Mouse (Mus musculus): ENCODE measurements around the gene Ccdc175. TPM values are rescaled to one million over a fixed set of nuclear protein-coding genes. Genes with fewer than 3 reads are reported as not detected.
A peak's percentile ranks its signal among the peaks of the same experiment; 100 is the strongest.

Ccdc175 gene
- total RNA-seq, 1 experiment from 2014 or later, result not detected

- ATAC-seq (replicated peaks; ENCODE audit: low read depth, poor library complexity, severe bottlenecking), result peak; percentile 97
Observed at GRCm38 (mm10) chr12:72104525-72105281, 80.1 kb downstream of the Ccdc175 start.

- ATAC-seq (replicated peaks; ENCODE audit: low read depth, poor library complexity, severe bottlenecking), result no peak
Observed at GRCm38 (mm10) chr12:72104027-72104426, 80.8 kb downstream of the Ccdc175 start.

DNA sequence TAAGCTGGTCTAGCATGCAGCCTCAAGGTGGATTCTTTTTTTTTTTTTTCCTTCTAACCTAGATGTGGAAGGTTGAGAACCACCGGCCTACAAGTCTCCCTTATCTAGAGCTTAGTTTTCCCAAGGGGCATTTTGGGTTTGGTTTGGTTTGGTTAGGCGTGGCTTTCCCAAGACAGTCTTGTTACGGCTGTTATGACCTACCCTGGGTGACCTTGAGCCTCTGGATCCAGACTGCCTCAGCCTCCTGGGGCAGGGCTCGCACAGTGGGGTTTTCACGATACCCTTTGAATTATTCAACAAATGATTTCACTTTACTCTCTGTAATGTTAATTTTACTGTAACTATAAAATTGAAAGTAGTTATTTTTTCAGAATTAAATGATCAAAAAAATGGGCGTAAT, 82.1 kb downstream of the Ccdc175 start:
- ATAC-seq (replicated peaks; ENCODE audit: low read depth, poor library complexity, severe bottlenecking), result no peak

GRCm38 (mm10) chr12:72096966-72097365, 87.9 kb downstream of the Ccdc175 start:
- no peak for ATAC-seq (replicated peaks; ENCODE audit: low read depth, poor library complexity, severe bottlenecking)

DNA sequence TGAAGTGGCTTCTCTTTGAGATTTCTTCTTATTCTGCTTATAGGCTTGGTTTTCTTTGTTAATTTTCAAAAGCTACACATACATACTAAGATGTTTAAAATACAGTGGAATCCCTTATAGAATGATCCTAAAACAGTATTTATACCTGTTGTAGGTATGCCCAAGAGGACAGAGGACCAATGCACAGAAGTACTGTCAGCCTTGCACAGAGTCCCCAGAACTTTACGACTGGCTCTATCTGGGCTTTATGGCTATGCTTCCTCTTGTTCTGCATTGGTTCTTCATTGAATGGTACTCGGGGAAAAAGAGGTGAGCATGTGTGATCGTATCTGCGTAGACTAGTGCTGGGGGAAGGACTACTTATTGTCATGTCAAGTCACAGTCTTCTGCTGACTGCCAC, 95.0 kb downstream of the Ccdc175 start:
- ATAC-seq (replicated peaks; ENCODE audit: low read depth, poor library complexity, severe bottlenecking), result no peak

- no peak for ATAC-seq (replicated peaks; ENCODE audit: low read depth, poor library complexity, severe bottlenecking)
Observed at GRCm38 (mm10) chr12:72086166-72086825, 98.5 kb downstream of the Ccdc175 start.

GRCm38 (mm10) chr12:72085329-72086165, 99.3 kb downstream of the Ccdc175 start, which contains the start of the genes L3hypdh and Jkamp:
TSS of gene L3hypdh (minus strand) at chr12:72085439.
TSS of gene Jkamp (plus strand) at chr12:72085589.
- peak; percentile 89 for ATAC-seq (replicated peaks; ENCODE audit: low read depth, poor library complexity, severe bottlenecking)

GRCm38 (mm10) chr12:72085024-72085328, 99.9 kb downstream of the Ccdc175 start:
- ATAC-seq (replicated peaks; ENCODE audit: low read depth, poor library complexity, severe bottlenecking), result no peak

DNA sequence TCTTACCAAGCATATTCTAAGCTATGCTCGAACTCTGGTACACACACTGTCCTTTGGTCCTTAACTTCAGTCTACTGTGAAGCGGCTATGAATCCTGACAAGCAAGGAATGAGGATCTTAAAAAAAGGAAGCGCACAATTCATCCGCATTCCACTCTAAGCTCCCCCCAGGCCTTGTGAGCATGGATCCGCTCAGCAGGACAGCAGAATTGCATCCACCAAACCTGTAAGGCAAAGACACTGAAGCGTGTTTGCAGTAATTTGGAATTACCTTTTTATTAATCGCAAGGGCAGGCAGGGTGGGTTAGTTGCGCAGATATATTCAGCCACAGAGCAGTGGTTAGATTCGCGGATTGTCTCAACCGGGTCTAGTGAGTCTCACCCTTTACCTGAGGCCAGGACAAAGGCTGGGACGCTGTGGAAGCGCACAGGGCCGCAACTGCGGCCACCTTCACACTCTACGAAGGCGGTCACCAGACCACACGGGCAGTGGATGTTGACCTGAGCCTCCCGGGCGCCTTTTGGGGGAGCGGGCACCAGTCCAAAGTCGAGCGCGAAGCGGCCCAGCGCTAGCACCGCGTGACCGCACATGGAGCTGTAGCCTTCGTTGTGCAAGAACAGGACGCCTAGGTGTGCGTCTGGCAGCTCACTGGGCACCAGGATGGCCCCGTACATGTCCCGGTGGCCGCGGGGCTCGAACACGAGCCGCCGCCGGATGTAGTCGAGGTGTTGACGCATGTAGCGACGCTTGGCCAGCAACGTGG, 100.4 kb downstream of the Ccdc175 start:
- ATAC-seq (replicated peaks; ENCODE audit: low read depth, poor library complexity, severe bottlenecking), result no peak

GRCm38 (mm10) chr12:72083265-72083664, 101.6 kb downstream of the Ccdc175 start:
- no peak for ATAC-seq (replicated peaks; ENCODE audit: low read depth, poor library complexity, severe bottlenecking)

GRCm38 (mm10) chr12:72082370-72082769, 102.5 kb downstream of the Ccdc175 start:
- no peak for ATAC-seq (replicated peaks; ENCODE audit: low read depth, poor library complexity, severe bottlenecking)

GRCm38 (mm10) chr12:72081961-72082360, 102.9 kb downstream of the Ccdc175 start:
- ATAC-seq (replicated peaks; ENCODE audit: low read depth, poor library complexity, severe bottlenecking), result no peak

- no peak for ATAC-seq (replicated peaks; ENCODE audit: low read depth, poor library complexity, severe bottlenecking)
Observed at GRCm38 (mm10) chr12:72078248-72078647, 106.6 kb downstream of the Ccdc175 start.

DNA sequence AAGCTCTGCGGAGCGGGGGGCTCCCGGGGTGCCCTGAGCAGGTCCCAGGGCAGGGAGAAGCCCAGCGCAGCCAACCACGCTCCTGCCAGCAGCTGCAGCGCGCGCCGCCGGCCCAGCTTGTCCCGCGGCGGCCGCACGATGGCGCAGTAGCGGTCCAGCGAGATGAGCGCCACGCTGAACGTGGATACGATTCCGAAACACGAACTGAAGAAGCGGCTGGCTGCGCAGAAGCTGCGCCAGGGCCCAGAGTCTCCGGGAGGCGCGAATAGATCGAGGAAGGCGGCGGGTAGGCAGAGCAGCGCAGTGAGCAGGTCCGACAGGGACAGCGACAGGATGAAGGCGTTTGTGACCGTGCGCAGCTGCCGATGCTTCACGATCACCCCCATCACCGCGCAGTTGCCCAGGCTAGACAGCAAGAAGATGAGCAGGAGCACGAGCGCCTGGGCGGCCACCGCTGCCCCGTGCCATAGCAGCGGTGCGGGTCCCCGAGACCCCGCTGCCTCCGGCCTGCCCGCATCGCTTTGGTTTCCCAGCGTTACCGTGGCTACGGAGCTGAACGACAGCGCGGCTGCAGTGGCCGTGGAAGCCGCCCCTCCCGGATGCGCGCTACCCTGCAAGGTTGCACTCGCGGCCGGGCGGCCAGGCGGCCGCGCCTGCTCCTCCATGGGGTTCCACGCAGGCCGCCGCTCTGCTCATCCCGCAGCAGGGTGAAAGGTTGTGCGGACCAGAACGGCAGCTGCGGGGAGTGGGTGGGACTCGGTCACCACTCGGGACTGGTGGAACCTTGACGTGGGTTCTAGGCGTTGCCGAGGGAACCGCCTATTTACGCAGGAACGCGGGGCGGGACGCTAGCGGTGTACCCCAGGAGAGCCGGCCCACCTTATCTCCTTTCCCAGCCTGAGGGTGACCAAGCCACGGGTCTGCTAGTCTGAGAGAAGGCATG, 114.2 kb downstream of the Ccdc175 start, which contains the start of gene Gpr135:
Gene Gpr135, minus strand, starts transcription at position 799 of the 943 bp plus-strand sequence.
- ATAC-seq (replicated peaks; ENCODE audit: low read depth, poor library complexity, severe bottlenecking), result peak; percentile 91

DNA sequence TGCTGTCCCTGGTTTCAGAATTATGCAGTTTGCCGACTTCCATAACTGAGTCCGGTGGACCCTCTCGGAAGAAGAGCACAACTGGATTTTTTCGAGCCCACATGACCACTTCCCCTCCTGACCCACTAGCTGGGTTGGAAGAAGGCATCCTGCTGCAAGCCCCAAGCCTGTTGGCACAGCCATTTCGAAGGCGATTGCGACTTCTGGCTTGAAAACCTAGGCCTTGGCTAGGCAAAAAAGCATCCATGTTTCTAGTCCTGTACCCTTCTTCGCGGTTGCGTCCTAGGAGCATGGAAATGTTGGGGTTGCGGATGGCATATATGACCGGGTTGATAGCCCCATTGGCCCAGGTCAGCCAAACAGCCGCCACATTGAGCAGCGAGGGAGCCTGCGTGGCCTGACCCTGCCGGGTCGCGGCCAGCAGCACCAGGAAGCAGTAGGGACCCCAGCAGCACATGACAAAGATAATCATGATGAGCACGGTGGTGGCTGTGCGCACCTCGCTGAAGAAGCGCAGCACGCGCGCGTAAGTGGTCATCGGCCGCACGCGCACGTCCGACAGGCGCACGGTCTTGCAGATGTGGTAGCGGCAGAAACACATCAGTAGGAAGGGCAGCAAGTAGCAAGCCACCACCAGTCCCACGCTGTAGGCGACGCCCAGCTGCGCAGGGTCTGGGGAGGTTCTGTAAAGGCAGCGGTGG, 115.1 kb downstream of the Ccdc175 start:
- ATAC-seq (replicated peaks; ENCODE audit: low read depth, poor library complexity, severe bottlenecking), result 0 out of 2 replicates have a peak, but pooled peaks have one; percentile 4

DNA sequence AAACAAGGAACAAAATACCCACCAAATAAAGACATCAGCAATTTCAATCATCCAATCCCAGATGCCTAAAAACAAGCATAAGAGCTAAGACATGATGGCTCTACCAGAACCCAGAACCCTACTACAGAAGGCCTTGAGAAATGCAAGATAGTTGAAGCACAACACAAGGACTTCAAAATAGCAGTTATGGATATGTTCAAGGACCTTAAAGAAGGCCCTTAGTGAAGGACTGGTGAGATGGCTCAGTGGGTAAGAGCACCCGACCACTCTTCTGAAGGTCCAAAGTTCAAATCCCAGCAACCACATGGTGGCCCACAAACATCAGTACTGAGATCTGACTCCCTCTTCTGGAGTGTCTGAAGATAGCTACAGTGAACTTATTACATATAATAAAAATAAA, 127.0 kb downstream of the Ccdc175 start:
- no peak for ATAC-seq (replicated peaks; ENCODE audit: low read depth, poor library complexity, severe bottlenecking)

GRCm38 (mm10) chr12:72053851-72054250, 131.0 kb downstream of the Ccdc175 start:
- no peak for ATAC-seq (replicated peaks; ENCODE audit: low read depth, poor library complexity, severe bottlenecking)

- 0 out of 2 replicates have a peak, but pooled peaks have one; percentile 36 for ATAC-seq (replicated peaks; ENCODE audit: low read depth, poor library complexity, severe bottlenecking)
Observed at GRCm38 (mm10) chr12:72053303-72053702, 131.5 kb downstream of the Ccdc175 start.

Measured in common myeloid progenitor, adult 5-6 weeks (primary cell).